Mouse (Mus musculus) G1E (cell line): Measurements from ENCODE around the gene Fyb. TPM values are rescaled to one million over a fixed set of nuclear protein-coding genes. Genes with fewer than 3 reads are reported as not detected.

ENCODE experiments used
- ATAC-seq: 2 replicates; pipeline ENCODE4 v1.8.0; 2016; ENCODE audit warnings: mild to moderate bottlenecking; ENCODE audit not compliant: insufficient number of reproducible peaks, poor library complexity, low FRiP score, severe bottlenecking; ENCODE audit errors: extremely low read depth
- DNase-seq: peaks from one replicate; pipeline ENCODE4 v3.0.0; 2012; ENCODE audit warnings: low spot score
- H3K27me3 ChIP-seq: 2 replicates; pipeline ENCODE4 v1.6.1; 2012; ENCODE audit warnings: mild to moderate bottlenecking, low read length, inconsistent platforms; ENCODE audit not compliant: insufficient read depth
- H3K36me3 ChIP-seq: replicated peaks from 2 replicates; pipeline ENCODE3; 2012; ENCODE audit warnings: mild to moderate bottlenecking, inconsistent platforms
- H3K4me1 ChIP-seq: 2 replicates; pipeline ENCODE4 v1.6.1; 2012; ENCODE audit warnings: low read depth, low read length, inconsistent platforms, mixed read lengths; ENCODE audit not compliant: insufficient read depth
- H3K4me3 ChIP-seq: 2 replicates; pipeline ENCODE4 v1.5.1; 2012; ENCODE audit warnings: low read depth, mild to moderate bottlenecking, inconsistent platforms, low read length, moderate library complexity, mixed read lengths
- H3K9me3 ChIP-seq: replicated peaks from 2 replicates; pipeline ENCODE4 v1.6.1; 2012; ENCODE audit warnings: inconsistent platforms
- CTCF ChIP-seq: IDR thresholded peaks from 2 replicates; pipeline ENCODE4 v1.5.1; 2012; ENCODE audit warnings: low read depth, low read length, inconsistent platforms, mixed read lengths
- GATA1 ChIP-seq: IDR thresholded peaks from 2 replicates; pipeline ENCODE4 v1.6.1; 2012; ENCODE audit warnings: borderline replicate concordance, low read length, inconsistent platforms, mixed read lengths
- GATA2 ChIP-seq: IDR thresholded peaks from 2 replicates; pipeline ENCODE4 v1.6.1; 2012; ENCODE audit warnings: low read depth, low read length, inconsistent platforms, borderline replicate concordance
- POLR2AphosphoS5 ChIP-seq: IDR thresholded peaks from 2 replicates; pipeline ENCODE4 v1.6.1; 2012; ENCODE audit warnings: low read depth, low read length, inconsistent platforms; ENCODE audit not compliant: insufficient replicate concordance
- TAL1 ChIP-seq: conservative IDR thresholded peaks from 2 replicates; pipeline ENCODE4 v1.6.1; 2012; ENCODE audit warnings: low read depth, low read length, inconsistent platforms, mixed read lengths
- polyA plus RNA-seq: library from polyadenylated mRNA; stranded (reverse); fragments of >175 nt; gene quantifications from 2 replicates; pipeline ENCODE4 v1.2.3, GENCODE M21; 2012
- total RNA-seq, 2 experiments: library from RNA; stranded (forward) in 1 of 2; stranded (reverse) in 1 of 2; fragments of 200-1000 nt in 1 of 2; fragments of >200 nt in 1 of 2; fragmentation: Nextera tagmentation in 1 of 2; gene quantifications; 2 replicates each; pipeline ENCODE4 v1.2.3; 2014 to 2017

Gene Fyb
- total and polyA plus RNA-seq, 3 experiments, result 126 to 1,103 (median 317) TPM

DNA sequence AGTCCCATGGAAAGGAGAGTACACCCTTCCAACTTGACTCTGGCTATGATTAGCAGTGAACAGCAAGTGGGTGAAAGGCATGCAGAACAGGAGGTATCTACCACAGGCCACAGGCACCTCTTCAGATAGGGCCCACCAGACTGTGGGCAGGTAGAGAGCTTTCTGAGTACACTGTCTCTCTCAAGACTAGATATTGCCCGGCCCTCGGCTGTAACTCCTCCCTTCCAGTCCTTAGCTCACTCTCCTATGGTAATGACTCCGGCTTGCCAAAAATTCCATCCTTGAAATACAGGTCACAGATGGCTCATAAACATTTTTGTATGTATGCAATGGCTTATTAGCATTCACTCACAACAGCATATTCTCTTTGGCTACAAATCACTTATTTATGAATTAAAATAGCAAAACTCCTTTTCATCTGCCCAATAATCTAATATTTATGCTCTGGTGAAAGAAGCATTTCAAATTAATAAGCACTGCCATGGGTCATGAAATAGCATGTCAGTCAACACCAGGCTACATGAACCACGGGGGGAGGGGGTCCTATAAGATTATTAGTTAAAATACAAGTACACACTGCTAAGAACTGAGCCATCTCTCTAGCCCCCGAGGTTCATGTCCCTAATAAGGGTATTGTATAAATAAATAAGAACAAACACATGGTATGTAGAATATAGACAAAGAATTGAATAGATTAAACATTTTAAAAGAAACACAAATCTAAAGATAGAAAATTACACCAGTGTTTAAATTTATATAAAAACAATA is 93.9 kb downstream of the Fyb start:
- no peak overlapping the region for H3K4me3 ChIP-seq
- DNase-seq (no peak), ATAC-seq (no peak)
- no peak for TF ChIP-seq CTCF
- no peak for TF ChIP-seq TAL1
- no peak for TF ChIP-seq GATA1
- no peak for TF ChIP-seq GATA2
- TF ChIP-seq POLR2AphosphoS5, result no peak
- peaks cover 36% of the 10 kb centered on the region for H3K4me1 ChIP-seq
- no peaks in the 10 kb centered on the region for H3K9me3 ChIP-seq
- H3K27me3 ChIP-seq, result no peaks in the 10 kb centered on the region
- peaks cover 41% of the 10 kb centered on the region for H3K36me3 ChIP-seq

DNA sequence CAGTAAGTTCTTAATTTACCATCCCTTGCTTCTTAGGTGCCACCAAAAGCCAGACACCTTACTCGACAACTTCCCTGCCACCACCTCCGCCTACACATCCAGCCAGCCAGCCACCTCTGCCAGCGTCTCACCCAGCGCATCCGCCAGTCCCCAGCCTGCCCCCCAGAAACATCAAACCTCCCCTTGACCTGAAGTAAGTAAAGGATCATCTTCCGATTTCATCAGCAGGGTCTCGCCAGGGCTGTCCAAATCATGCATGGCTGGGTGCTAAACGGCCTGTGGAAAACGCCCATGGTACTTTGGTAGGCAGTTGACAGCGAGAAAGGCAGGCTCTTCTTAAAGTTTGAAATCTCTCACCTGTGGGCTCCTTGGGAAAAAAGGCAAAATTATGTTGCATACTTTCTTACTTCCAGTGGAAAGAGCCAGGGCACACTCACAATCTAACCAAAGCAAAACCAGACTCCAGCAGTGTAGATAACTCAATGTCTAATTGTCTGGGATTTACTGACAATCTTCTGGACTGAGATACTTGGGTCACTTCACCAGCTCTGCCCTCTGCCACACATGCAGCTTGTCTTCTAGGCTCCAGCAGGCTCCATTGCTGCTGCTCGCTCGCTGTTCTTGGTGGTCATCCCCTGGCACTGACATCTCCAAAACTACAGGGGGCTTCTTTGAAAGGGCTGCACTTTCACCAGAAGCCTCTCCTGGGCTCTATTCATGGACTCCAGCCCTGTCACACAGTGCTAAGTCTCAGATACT is 97.1 kb downstream of the Fyb start:
- no peaks in the 10 kb centered on the region for H3K27me3 ChIP-seq

DNA sequence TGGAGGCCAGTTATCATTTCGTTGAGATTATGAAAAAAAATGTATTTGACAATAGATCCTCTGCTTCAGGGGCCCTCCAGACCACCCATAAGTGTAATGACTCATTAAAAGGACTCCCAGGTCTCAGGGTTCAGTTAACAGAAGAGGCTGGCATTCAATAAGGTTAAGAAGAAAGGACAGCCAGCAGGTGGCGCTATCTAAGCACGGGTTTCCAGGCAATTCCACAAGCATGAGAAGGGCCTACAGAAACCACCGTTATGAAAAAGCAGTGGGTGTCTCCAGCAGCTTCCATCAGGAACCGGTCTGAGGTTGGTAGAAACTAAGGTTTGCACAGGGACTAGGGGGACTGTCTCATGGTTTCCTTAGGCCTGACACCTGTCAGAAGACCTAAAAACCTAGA is 99.9 kb downstream of the Fyb start:
- Histone ChIP-seq H3K9me3 (no peaks in the 10 kb centered on the region), H3K4me3 (no peak overlapping the region; the same call in 1 of the 2 replicates), H3K36me3 (peaks cover 45% of the 10 kb centered on the region), H3K27me3 (no peaks in the 10 kb centered on the region), H3K4me1 (peaks cover 55% of the 10 kb centered on the region)
- DNase-seq (peak; percentile 48), ATAC-seq (0 out of 2 replicates have a peak, but pooled peaks have one; percentile 9)
- TF ChIP-seq CTCF, result peak; percentile 52
- TF ChIP-seq TAL1, result no peak

More for the DNA sequence above, 97.1 kb downstream of the Fyb start:
- Histone ChIP-seq H3K9me3 (no peaks in the 10 kb centered on the region), H3K4me3 (no peak overlapping the region), H3K36me3 (peaks cover 43% of the 10 kb centered on the region), H3K4me1 (peaks cover 39% of the 10 kb centered on the region)
- ATAC-seq, result no peak
- no peak for DNase-seq
- no peak for TF ChIP-seq GATA2
- TF ChIP-seq GATA1, result no peak
- no peak for TF ChIP-seq TAL1
- no peak for TF ChIP-seq CTCF
- no peak for TF ChIP-seq POLR2AphosphoS5

DNA sequence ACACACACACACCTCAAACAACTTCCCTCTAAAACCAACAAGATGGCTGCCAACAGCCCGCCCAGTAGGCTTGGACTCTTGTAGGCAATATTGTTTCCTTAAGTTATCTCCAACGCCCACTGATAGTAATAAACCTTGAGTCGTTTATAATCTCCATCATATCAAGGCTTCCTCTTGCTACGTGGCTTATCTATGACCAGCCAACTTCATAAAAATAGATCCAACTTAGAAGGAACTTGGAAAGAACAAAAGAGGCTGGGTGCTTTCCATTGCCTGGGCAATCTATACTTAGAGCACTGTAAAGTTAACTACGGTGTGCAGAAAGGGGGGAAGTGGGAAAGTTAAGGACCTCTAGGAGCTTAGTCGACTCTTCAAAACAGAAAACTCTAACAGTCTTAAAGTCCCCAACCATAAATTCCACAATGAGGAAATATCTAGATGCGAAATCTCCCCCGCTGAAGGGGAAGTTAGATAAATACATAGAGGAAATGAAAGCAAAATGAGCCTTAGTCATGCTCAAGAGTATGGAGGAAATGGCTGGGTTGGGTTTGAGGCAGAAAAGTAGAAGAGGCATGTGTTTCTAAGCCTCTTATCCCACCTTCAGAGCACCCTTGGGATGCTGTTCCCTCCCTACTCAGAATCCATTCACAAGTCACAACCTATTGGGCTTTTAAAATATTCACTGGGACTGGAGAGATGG is 101.0 kb downstream of the Fyb start:
- H3K36me3 ChIP-seq, result peaks cover 52% of the 10 kb centered on the region

DNA sequence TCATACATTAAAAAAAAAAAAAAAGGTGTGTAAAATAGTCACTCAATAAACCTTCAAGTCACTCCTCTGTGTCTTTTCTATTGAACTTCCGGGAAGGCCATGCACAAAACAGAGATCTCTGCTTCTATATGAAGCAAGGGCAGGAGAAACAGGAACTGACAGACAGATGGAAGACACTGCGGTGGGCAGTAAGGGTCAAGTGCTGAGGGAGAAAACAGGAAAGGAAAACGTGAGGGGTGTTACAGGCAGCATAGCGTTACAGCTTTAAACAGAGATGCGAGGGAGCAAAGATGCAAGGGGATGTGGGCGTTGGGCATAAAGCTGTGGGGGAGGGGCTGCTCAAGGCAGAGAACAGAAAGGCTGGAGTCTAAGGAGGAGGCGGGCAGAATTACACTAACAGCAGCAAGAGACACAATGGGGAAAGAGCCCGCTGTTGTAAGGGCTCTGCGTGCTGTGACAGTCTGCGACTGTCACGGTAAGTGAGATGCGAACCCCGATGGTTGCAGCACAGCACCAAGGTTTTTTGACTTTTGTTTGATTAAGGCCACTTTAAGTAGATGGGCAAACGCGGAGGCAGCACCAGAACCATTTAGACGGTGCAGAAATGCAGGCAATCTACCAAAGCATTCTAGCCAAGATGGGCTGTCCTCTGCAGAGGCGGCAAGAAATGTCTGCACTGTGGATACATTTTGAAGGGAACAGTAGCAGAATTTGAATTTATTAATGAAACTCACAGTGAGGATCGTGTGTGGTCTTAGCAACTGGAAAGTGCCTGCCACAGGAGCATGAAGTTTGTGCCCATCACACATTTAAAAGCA is 101.9 kb downstream of the Fyb start:
- Histone ChIP-seq H3K27me3 (no peaks in the 10 kb centered on the region), H3K36me3 (peaks cover 59% of the 10 kb centered on the region), H3K4me1 (peaks cover 54% of the 10 kb centered on the region), H3K9me3 (no peaks in the 10 kb centered on the region), H3K4me3 (peak overlapping the region; percentile 52; the same call in 1 of the 2 replicates)
- ATAC-seq (peak; percentile 3; the same call in 1 of the 2 replicates), DNase-seq (peak; percentile 25)
- no peak for TF ChIP-seq GATA2
- TF ChIP-seq GATA1, result no peak
- TF ChIP-seq CTCF, result no peak
- no peak for TF ChIP-seq POLR2AphosphoS5
- no peak for TF ChIP-seq TAL1

More for the DNA sequence above, 101.0 kb downstream of the Fyb start:
- Histone ChIP-seq H3K4me1 (peaks cover 55% of the 10 kb centered on the region), H3K27me3 (no peaks in the 10 kb centered on the region), H3K4me3 (no peak overlapping the region; the same call in 1 of the 2 replicates), H3K9me3 (no peaks in the 10 kb centered on the region)
- no peak for TF ChIP-seq GATA1
- TF ChIP-seq TAL1, result peak; percentile 45
- TF ChIP-seq POLR2AphosphoS5, result no peak
- DNase-seq (peak; percentile 28), ATAC-seq (peak; percentile 84)

DNA sequence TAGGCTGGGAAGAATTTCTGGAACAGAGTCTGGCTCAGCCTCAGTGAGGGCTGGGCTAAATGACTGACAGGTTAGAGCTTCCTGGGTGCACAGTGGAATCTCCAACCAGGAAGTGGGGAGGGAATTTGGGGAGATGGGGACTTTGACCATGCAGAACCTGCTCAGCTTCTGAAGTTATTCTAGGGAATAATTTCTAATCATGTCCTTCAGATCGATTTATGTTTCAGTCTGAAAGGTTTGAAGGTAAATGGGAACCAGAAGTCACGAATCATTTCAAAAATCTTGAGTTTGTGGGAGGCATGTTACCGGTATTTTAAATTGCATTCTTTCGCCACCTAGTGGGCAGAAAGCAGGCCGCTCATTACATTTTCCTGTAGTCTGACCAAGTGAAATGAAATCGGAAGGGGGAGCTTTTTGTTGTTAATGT is 103.0 kb downstream of the Fyb start:
- H3K4me1 ChIP-seq, result peaks cover 50% of the 10 kb centered on the region

More for the DNA sequence above, 103.0 kb downstream of the Fyb start:
- no peak for DNase-seq
- no peak for TF ChIP-seq TAL1
- 0 out of 2 replicates have a peak, but pooled peaks have one; percentile 24 for TF ChIP-seq CTCF
- no peaks in the 10 kb centered on the region for H3K27me3 ChIP-seq
- no peak overlapping the region for H3K4me3 ChIP-seq
- H3K9me3 ChIP-seq, result no peaks in the 10 kb centered on the region
- ATAC-seq, result no peak
- H3K36me3 ChIP-seq, result peaks cover 56% of the 10 kb centered on the region
